Mouse (Mus musculus) right cerebral cortex, postnatal 36 days (tissue): ENCODE results near the gene Pno1.

Experiments used
- DNase-seq, 2 experiments: peaks; one replicate each; pipeline ENCODE4 v3.0.0; 2022; ENCODE audit warnings: low spot score in 2 of 2, mixed read lengths in 1 of 2

The Pno1 gene

DNA sequence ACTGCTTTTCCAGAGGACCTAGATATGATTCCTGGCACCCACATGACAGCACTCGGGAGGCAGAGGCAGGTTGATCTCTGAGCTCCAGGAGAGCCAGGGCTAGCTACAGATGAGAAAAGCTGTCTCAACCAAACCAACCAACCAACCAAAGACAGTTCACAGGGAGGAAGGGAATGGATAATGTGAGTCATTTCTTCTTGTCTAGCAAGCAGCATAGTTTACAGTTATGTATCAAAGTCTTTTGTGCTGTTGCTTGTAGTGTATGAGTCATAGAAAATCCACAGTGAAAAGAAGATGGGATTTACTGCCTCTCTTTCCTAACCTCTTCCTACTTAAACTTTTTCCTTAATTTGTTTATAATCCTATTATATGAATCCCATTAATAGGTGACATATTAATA is 34.7 kb downstream of the Pno1 start:
- no peak for DNase-seq

DNA sequence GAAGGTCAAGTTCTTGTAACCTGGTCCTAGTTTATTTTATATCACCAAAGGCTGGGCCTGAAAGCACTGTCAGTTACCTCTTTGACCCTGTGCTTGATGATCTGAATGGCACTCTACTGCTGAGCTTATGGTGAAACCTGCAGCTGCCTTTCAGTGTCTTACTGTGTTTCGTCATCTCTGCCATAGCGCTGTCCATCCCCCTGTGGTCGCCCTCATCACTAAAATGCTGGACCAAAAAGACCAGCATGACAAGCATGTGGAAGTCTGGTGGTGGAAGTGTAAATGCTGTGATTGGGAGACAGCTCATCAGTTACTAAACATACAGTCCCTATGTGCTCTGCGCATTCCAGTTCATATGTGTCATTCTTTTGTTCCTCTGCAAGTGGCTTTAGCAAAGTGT is 39.1 kb downstream of the Pno1 start:
- no peak for DNase-seq

DNA sequence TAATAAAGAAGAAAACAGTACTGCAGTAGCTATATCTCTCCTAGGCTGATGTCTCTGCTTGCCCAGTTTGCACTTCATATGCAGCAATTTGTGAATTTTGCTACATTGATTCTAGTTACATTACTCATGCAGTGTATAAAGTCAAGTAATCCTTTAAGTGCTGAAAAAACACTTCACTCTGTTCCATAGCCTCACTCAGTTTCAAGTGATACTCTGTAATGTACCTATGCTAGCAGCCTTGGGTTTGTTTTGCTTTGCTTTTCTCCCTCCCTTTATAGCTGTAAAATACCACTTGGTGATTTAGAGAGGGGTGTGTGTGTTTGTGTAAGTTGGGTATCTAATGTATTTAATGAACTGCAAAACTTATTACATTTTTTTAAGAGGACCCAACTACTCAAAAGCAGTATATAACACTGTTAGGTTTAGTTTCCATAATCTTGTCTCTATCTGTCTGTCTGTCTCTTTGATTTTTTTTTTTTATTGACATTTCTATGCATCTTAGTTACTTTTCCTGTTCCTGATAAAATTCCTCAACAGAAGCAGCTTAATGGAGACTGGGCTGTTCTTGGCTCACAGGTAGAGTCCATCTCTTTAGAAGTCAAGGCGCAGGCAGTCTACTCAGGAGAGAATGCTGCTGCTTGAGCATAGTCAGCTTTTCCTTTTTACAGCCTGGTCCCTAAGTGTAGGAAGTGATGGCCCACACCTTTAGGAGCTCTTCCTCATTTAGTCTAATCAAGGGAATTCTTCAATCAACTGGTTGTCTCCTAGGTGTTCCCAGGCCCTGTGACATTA is 40.2 kb downstream of the Pno1 start:
- DNase-seq: no peak

DNA sequence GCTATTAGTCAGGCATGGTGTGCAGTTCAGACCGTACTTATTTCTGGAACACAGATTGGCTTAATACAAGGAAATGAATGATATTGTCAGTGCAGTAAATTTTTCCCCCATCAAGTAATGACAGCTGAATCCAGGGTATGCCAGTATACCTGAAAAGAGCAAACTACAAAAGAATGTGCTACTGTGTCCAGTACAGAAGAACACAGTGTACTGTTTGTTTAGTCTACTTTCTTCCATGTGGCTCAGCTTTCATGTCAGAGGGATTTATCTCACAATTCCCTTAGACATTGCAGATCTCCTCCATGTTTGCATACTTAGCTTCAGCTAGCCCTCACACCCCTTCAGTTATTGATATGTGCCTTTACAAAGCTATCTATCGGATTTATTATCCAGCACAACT is 42.1 kb downstream of the Pno1 start:
- DNase-seq: no peak

DNA sequence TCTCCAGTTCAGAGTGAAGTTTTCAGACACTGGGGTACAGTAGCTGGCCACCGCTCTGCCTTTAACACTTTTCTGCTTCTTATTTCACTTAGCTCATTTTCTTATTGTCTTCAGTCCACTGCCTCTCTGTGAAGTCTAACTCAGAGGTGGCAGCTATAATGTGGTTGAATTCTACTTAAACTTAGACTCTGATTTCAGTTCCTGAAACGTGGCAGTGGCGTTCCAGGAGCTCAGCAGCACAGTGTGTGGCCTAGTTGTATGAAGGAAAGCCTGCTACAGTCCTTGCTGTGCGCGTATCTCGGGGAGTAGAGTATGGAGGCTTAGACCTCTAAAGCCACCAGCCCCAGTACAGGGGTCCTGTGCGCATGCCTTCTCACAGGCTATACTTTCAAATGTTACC is 44.7 kb downstream of the Pno1 start:
- DNase-seq: no peak

DNA sequence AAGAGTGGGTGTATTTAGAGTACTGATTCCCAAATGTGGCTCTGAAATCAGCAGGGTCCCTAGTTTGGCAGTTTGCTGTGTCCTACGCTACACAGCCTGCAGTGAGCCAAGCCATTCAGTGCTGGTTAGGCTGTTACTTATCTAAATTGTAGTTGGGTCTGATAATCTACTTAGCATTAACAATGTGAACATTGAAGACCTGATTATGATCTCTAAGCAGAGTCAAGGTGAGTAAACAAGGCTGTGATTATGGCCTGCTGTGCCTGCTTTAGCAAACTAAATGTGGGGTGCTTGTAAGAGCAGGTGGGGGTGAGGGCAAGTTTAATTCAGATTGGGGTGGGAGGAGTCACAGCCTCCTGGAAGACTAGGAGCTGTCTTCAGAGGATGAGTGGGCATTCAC is 47.4 kb downstream of the Pno1 start:
- no peak for DNase-seq

DNA sequence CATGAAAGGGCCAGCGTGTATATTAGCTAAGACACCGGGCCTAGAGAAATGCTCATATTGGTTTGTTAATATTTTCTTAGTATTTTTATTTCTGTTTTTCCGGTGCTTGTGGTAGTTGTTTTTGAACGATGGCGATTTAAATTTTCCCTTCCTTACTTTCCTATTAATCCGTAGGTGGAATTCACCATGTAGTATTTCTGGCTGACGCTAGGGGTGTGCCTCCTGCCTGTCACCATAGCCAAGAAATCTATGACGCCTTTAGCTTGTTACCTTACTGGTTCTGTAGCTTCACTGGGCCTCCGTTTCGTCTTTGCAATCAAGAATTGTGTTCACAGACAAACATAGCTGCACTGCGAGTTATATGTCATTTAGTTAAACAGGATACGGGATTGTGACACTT is 51.1 kb downstream of the Pno1 start:
- peak; percentile 17 to 44 for DNase-seq

DNA sequence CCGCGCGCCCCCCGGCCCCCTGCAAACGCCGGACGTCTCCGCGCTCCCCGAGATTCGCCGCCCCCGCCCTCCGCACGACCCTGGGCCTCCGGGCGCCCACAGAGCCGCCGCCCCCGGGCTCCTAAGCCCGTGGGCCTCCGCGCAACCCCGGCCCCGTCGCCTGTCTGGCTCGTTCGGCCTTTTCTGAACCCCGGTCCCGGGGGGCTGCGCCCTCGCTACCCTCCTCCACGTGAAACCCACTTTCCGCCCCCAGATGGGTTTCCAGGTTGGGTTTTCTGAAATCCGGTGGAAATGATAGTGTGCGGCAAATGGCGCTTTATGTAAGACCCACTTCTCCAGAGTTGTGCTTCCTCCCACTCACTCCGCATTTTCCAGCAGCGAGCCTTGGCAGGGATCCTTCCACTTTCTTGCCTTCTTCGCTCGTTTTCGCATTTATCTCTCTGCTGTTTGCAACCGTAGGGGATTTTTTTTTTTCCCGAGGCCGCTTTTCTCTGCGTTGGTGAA is 51.6 kb downstream of the Pno1 start:
- DNase-seq: peak; percentile 66

DNA sequence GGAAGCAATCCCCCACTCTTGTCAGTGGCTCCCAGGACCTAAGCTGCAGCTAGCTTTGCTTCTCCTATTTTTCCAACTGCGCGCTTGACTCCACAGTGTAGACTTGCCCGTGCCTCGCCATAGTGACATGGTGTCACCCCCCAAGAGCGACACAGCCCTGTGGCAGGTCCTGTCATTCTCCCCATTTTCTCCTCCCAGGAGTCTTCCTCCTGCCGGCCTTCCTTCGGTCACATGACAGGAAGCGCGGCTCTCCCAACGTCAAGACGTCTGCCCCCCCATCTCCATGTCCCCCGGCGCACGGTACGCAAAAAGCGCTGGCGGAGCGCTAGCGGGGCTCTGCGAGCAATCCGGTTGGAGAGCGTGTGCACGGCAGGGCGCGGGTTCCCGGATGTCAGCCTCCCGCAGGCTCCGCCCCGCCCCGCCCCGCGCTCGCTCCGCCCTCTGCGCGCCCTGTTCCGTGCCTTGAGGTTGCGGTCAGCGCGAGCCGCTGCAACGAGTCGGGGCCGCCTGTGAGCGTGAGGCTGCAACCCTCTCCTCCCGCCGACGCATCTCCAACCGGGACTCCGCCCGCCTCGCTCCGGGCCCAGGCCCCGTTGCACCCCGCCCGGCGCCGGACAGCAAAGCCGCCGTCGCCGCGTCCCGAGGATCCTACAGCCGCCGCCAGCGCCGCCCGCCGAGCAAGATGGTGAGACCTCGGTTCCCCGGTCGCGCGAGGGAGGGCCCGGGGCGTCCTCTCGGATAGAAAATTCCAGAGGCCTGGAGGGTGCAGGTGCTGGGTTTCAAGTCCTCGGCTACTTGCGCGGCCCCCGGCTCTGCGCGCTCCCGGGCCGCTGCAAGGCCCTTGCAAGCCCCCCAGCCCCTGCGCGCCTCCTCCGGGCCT is 52.3 kb downstream of the Pno1 start, which contains the start of gene Ppp3r1:
Gene Ppp3r1, plus strand, starts transcription at position 406 of the 880 bp plus-strand sequence.
- peak; percentile 96 for DNase-seq
